Mouse (Mus musculus) neural tube, embryonic 15.5 days (tissue): ENCODE data around the gene Syt17. TPM values are rescaled to one million over a fixed set of nuclear protein-coding genes. Genes with fewer than 3 reads are reported as not detected.

Source experiments
- ATAC-seq: fragments of 200-750 bp; cut with Nextera tagmentation; 2 replicates; pipeline ENCODE4 v1.8.0; 2017; ENCODE audit warnings: mild to moderate bottlenecking, moderate TSS enrichment, moderate library complexity; ENCODE audit not compliant: low FRiP score
- H3K27ac ChIP-seq: fragments of 300-500 bp; sonication (generic); replicated peaks from 2 replicates; pipeline ENCODE4 v1.5.1; 2015; ENCODE audit warnings: mild to moderate bottlenecking, inconsistent platforms
- H3K27me3 ChIP-seq: fragments of 300-500 bp; sonication (generic); replicated peaks from 2 replicates; pipeline ENCODE4 v1.6.1; 2015; ENCODE audit warnings: inconsistent platforms
- H3K36me3 ChIP-seq: fragments of 300-500 bp; sonication (generic); 2 replicates; pipeline ENCODE4 v1.6.1; 2015; ENCODE audit warnings: inconsistent platforms
- H3K4me1 ChIP-seq: fragments of 300-500 bp; sonication (generic); 2 replicates; pipeline ENCODE4 v1.6.1; 2015; ENCODE audit warnings: inconsistent platforms
- H3K4me2 ChIP-seq: fragments of 300-500 bp; sonication (generic); 2 replicates; pipeline ENCODE4 v1.6.1; 2015; ENCODE audit warnings: inconsistent platforms, mild to moderate bottlenecking, moderate library complexity
- H3K4me3 ChIP-seq: fragments of 300-500 bp; sonication (generic); replicated peaks from 2 replicates; pipeline ENCODE4 v1.5.1; 2015; ENCODE audit warnings: mild to moderate bottlenecking, inconsistent platforms
- H3K9ac ChIP-seq: fragments of 300-500 bp; sonication (generic); replicated peaks from 2 replicates; pipeline ENCODE4 v1.6.1; 2015; ENCODE audit warnings: mild to moderate bottlenecking, inconsistent platforms
- H3K9me3 ChIP-seq: fragments of 300-500 bp; sonication (generic); replicated peaks from 2 replicates; pipeline ENCODE4 v1.6.1; 2016; ENCODE audit warnings: inconsistent platforms
- WGBS: fragments of 180-500 bp; shearing (Covaris S2); methylation state at CpG from one replicate; pipeline ENCODE4 v1.1.7; 2015; ENCODE audit warnings: mixed read lengths; 5-methylcytosine and 5-hydroxymethylcytosine counted together
- polyA plus RNA-seq: library from polyadenylated mRNA; unstranded; fragments of >200 nt; fragmentation: Nextera tagmentation; extraction: Ambion mirVana; gene quantifications from 2 replicates; pipeline ENCODE4 v1.2.1, GENCODE M21; 2015

Gene Syt17
- polyA plus RNA-seq, 1 experiment from 2014 or later, result 24.3 TPM

DNA sequence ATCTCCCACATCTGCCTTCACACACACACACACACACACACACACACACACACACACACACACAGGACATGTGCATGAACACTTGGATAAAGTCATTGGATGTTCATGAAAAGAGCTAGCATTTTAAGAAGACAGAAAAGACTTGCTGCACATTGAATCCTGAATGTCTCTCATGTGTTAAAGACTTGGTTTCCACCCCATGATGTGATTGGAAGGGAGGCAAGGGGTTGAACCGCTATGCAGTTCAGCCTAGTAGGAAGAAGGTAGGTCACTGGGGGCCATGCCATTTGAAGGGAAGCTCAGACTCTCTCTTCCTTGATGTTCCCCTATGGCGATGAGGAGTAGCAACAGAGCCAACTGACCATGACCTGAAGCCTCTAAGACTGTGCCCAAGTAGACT lies 34.0 kb upstream of the Syt17 start:
- WGBS, result 88% methylated on average over 2 of the region's 2 CpGs

DNA sequence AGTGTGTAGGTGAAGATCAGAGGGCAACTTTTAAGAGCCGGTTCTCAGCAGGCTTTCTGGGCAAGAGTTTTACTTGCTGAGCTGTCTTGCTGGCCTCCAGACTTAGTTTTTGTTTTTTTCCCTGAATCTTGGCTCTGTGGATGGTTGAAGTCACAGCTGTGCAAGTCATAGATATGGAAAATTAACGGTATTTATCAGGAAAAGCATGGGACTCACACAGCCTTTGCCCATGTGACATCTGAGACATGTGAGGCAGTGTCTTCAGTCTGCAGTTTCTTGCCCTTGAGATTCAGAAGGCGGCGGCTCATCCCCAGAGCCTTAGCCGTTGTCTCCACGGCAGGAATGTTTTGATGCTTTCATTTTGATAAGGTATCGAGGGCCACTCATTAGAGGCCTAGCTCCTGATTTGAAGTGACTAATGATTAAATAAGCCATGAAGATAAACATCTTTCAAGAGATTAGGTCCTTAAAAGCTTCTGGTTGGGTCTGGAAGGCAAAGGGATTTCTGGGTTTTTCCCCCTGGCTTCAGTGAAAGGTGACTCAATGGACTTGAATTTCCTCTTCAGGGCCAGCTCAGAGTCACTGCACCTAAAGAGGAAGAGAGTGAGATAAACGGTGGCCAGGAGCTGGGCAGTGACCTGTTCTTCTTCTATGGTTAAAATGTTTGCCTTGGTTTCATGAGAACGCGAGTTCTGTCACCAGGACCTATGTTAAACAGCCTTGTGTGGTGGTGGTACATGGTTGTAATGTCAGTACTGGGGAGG lies 33.2 kb upstream of the Syt17 start:
- Histone ChIP-seq H3K27ac (no peak overlapping the region), H3K4me1 (no peaks in the 10 kb centered on the region), H3K9me3 (no peaks in the 10 kb centered on the region), H3K27me3 (no peaks in the 10 kb centered on the region), H3K36me3 (no peaks in the 10 kb centered on the region), H3K4me3 (no peak overlapping the region), H3K4me2 (no peak overlapping the region), H3K9ac (no peak overlapping the region)
- no peak for ATAC-seq
- WGBS, result 88% methylated on average over 10 of the region's 10 CpGs

More for the DNA sequence above, 34.0 kb upstream of the Syt17 start:
- no peaks in the 10 kb centered on the region for H3K9me3 ChIP-seq
- H3K27me3 ChIP-seq, result no peaks in the 10 kb centered on the region
- H3K4me2 ChIP-seq, result no peak overlapping the region
- H3K36me3 ChIP-seq, result no peaks in the 10 kb centered on the region
- no peak overlapping the region for H3K27ac ChIP-seq
- no peaks in the 10 kb centered on the region for H3K4me1 ChIP-seq
- no peak overlapping the region for H3K4me3 ChIP-seq
- H3K9ac ChIP-seq, result no peak overlapping the region
- no peak for ATAC-seq

DNA sequence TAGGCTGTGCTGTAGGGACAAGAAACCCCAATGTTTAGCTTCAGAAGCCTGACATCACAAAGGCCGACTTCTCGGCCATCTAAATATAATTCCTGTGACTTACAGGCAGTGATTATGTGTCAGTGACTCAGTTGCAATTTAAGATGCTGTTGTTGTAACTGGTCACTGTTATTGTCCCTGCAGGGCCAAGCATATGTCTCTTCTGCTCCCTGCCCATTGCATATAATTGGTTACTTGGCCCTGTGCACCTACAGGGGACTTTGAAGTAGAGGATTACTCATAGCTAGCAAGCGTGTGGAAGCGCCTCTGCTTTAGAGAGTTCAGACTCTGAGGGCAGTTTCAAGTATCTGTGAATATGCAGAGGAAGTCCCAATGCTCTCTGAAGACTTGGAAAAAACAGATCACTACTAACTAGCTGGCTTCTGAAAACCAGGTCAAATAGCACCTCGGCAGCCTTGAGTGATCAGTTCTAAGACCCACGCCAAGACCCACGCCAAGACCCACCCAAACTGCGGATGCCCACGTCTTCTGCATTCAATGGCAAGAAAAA lies 32.2 kb upstream of the Syt17 start:
- Histone ChIP-seq H3K4me2 (no peak overlapping the region), H3K9ac (no peak overlapping the region), H3K4me3 (no peak overlapping the region), H3K27me3 (no peaks in the 10 kb centered on the region), H3K36me3 (no peaks in the 10 kb centered on the region), H3K27ac (no peak overlapping the region), H3K4me1 (no peaks in the 10 kb centered on the region), H3K9me3 (no peaks in the 10 kb centered on the region)
- WGBS, result 92% methylated on average over 9 of the region's 9 CpGs
- ATAC-seq, result no peak

- no peak overlapping the region for H3K4me3 ChIP-seq
- no peaks in the 10 kb centered on the region for H3K9me3 ChIP-seq
- no peak overlapping the region for H3K4me2 ChIP-seq
- WGBS, result 48% methylated on average over 3 of the region's 3 CpGs
- ATAC-seq, result no peak
- no peaks in the 10 kb centered on the region for H3K4me1 ChIP-seq
- no peaks in the 10 kb centered on the region for H3K36me3 ChIP-seq
- no peak overlapping the region for H3K27ac ChIP-seq
- H3K9ac ChIP-seq, result no peak overlapping the region
- H3K27me3 ChIP-seq, result no peaks in the 10 kb centered on the region
Observed at GRCm38 (mm10) chr7:118478835-118479312, 30.9 kb upstream of the Syt17 start.

GRCm38 (mm10) chr7:118476428-118476827 lies 28.4 kb upstream of the Syt17 start:
- Histone ChIP-seq H3K9me3 (no peaks in the 10 kb centered on the region), H3K9ac (no peak overlapping the region), H3K4me1 (no peaks in the 10 kb centered on the region), H3K4me3 (no peak overlapping the region), H3K4me2 (no peak overlapping the region), H3K27ac (no peak overlapping the region), H3K36me3 (no peaks in the 10 kb centered on the region), H3K27me3 (no peaks in the 10 kb centered on the region)
- WGBS, result 77% methylated on average over 5 of the region's 5 CpGs
- no peak for ATAC-seq

DNA sequence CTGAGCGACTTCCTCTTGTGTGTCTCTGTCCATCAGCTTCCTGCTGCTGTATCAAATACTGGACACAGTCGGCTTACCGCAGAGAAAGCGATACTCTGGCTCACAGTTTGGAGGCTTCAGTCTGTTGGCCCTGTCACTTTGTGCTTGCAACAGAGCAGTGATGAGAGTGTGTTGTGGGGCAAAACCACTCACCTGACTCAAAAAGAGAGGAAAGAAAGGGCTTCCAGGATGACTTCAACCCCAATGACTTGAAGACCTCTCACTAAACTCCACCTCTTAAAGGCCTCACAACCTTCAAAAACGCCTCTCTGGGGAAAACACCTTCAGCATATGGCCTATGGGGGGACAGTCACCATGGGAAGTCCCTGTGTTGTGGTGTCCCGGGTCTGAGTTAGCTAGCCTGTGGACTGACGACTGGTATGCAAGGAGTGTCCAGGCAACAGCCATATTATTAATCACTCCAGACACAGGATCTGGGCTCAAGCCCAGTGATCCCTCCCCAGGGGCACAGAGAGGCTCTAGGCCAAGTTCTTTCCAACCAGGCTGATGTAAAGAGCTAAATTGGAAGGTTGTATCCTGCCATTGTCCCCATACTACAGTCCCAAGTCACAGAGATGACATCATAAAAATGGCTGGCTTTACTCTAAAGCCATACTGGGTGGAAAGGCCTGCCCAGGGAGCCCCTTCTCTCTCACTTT lies 27.1 kb upstream of the Syt17 start:
- no peaks in the 10 kb centered on the region for H3K9me3 ChIP-seq
- H3K4me2 ChIP-seq, result no peak overlapping the region
- H3K27me3 ChIP-seq, result no peaks in the 10 kb centered on the region
- H3K27ac ChIP-seq, result no peak overlapping the region
- H3K4me3 ChIP-seq, result no peak overlapping the region
- H3K36me3 ChIP-seq, result no peaks in the 10 kb centered on the region
- 82% methylated on average over 7 of the region's 7 CpGs for WGBS
- no peak overlapping the region for H3K9ac ChIP-seq
- H3K4me1 ChIP-seq, result no peaks in the 10 kb centered on the region
- ATAC-seq, result no peak

GRCm38 (mm10) chr7:118472886-118473285 lies 24.9 kb upstream of the Syt17 start:
- no peaks in the 10 kb centered on the region for H3K36me3 ChIP-seq
- H3K9me3 ChIP-seq, result no peaks in the 10 kb centered on the region
- H3K4me2 ChIP-seq, result no peak overlapping the region
- no peak overlapping the region for H3K4me3 ChIP-seq
- no peaks in the 10 kb centered on the region for H3K27me3 ChIP-seq
- 48% methylated on average over 1 of the region's 1 CpGs for WGBS
- ATAC-seq, result no peak
- no peak overlapping the region for H3K9ac ChIP-seq
- no peaks in the 10 kb centered on the region for H3K4me1 ChIP-seq
- no peak overlapping the region for H3K27ac ChIP-seq

GRCm38 (mm10) chr7:118468060-118468459 lies 20.0 kb upstream of the Syt17 start:
- peaks cover 6% of the 10 kb centered on the region for H3K4me1 ChIP-seq
- WGBS, result 75% methylated on average over 3 of the region's 3 CpGs
- ATAC-seq, result no peak
- no peaks in the 10 kb centered on the region for H3K27me3 ChIP-seq
- H3K9me3 ChIP-seq, result no peaks in the 10 kb centered on the region
- no peak overlapping the region for H3K27ac ChIP-seq
- no peak overlapping the region for H3K4me2 ChIP-seq
- no peak overlapping the region for H3K9ac ChIP-seq
- H3K4me3 ChIP-seq, result no peak overlapping the region
- no peaks in the 10 kb centered on the region for H3K36me3 ChIP-seq

DNA sequence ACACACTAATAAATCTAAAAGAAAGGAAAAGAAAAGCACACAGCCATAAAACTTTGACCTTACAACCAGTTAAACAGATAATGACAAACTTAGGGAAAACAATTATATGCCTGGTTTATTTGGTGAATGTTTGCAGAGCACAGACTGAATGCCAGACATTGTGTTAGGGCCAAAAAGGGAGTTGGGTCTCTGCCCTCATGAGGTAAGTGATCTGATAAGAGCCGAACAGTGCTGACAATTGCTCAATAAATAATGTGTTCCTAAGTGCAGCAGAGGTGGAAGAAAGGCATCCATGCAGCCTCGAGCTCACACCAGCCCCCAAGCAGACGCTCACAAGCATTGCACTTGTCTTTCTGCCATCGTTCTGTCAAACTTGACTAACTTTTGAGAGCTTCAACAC lies 16.4 kb upstream of the Syt17 start:
- H3K27ac ChIP-seq, result no peak overlapping the region
- WGBS, result 39% methylated on average over 4 of the region's 4 CpGs
- no peak for ATAC-seq
- H3K36me3 ChIP-seq, result no peaks in the 10 kb centered on the region
- H3K27me3 ChIP-seq, result no peaks in the 10 kb centered on the region
- no peak overlapping the region for H3K4me2 ChIP-seq
- H3K4me3 ChIP-seq, result no peak overlapping the region
- H3K9me3 ChIP-seq, result no peaks in the 10 kb centered on the region
- H3K9ac ChIP-seq, result no peak overlapping the region
- H3K4me1 ChIP-seq, result peaks cover 18% of the 10 kb centered on the region

DNA sequence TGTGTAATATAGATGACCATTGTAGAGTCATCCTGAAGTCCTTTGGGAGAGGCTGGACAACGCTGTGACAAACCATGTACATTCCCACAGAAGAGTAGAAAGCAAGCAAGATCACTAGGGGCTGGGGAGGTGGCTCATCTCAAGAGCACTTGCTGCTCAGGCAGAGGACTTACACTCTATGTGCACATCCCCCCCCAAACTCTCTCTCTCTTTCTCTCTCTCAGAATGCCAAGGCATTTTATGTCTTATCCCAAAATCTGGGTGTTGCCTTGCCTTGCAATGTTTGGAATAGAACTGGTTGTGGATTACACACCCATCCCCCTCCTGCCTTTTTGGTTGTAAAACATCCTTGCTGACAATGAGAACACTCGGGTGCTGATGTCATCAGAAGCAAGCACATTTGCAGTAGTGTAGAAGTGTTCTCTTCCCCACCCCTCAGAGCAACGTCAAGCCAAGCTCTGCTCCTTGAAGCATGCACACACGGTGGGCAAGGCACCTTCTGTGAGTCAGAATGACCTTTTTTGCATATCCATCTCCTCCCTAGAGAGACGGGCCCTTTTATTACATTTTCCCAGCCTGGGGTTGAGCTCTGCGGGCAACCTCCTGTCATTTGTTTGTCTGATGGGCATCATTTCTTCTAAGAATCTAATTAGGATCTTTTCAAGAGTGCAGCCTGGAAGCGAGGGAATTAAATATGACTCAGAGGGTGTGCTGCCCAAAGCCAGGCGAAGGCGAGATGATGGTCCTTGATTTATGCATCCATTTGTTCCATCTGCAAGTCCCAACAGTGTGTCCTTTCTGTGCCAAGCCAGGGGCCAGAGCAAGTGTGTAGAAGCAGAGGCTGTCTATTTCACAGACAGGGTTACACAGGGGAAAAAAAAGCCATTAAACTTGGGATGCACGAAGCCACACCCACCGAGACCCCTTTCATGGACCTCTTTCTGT lies 15.1 kb upstream of the Syt17 start:
- peak; percentile 63 for ATAC-seq
- H3K4me3 ChIP-seq, result no peak overlapping the region
- no peak overlapping the region for H3K27ac ChIP-seq
- no peaks in the 10 kb centered on the region for H3K9me3 ChIP-seq
- no peak overlapping the region for H3K9ac ChIP-seq
- 14% methylated on average over 11 of the region's 11 CpGs for WGBS
- H3K36me3 ChIP-seq, result no peaks in the 10 kb centered on the region
- no peak overlapping the region for H3K4me2 ChIP-seq
- H3K4me1 ChIP-seq, result peaks cover 18% of the 10 kb centered on the region
- no peaks in the 10 kb centered on the region for H3K27me3 ChIP-seq

DNA sequence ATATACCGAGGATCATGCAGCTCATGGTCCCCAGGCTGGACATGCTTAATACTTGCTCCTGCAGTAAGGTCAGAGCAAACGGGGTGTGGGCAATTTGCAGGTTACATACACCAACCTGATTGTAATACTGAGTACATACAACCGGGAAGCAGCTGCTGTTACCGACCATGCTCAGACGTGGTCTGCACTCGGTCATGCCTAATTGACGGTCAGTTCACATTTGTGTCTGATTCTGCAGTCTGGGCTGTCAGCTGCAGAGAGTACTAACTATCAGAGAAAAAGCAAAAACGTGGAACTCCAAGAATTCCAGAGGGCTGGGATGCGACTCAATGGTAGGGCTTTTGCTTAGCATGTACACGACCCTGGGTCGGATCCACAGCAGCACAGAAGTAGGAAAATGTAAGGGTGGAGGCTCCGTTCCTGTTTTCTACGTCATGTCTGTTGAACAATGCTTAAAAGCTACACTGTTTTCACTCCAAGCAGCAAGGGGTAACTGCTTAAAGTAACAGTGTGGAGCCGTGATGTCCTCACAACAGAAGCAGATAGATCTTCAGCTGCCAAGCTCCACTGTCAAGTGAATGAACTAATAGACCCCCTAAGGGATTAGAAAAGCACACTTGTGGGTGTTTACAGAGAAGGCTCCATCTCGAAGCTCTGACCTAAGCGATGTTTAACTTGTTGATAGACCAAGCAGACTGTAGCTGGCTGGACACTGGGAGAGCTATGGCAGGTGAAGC lies 13.5 kb upstream of the Syt17 start:
- WGBS, result 28% methylated on average over 16 of the region's 16 CpGs
- H3K4me2 ChIP-seq, result no peak overlapping the region
- H3K27ac ChIP-seq, result no peak overlapping the region
- H3K4me1 ChIP-seq, result peaks cover 18% of the 10 kb centered on the region
- H3K36me3 ChIP-seq, result no peaks in the 10 kb centered on the region
- no peaks in the 10 kb centered on the region for H3K27me3 ChIP-seq
- no peaks in the 10 kb centered on the region for H3K9me3 ChIP-seq
- H3K9ac ChIP-seq, result 0 out of 2 replicates have a peak overlapping the region, but pooled peaks have one; percentile 14
- no peak for ATAC-seq
- H3K4me3 ChIP-seq, result no peak overlapping the region
